Mouse (Mus musculus) monocyte, adult 2 months (primary cell): ENCODE results near the gene Lrrc8d.

Experiments
- DNase-seq, 2 experiments: peaks; one replicate each; pipeline ENCODE4 v3.0.0; 2022; ENCODE audit warnings: low spot score in 2 of 2, low read depth in 1 of 2

Lrrc8d gene

DNA sequence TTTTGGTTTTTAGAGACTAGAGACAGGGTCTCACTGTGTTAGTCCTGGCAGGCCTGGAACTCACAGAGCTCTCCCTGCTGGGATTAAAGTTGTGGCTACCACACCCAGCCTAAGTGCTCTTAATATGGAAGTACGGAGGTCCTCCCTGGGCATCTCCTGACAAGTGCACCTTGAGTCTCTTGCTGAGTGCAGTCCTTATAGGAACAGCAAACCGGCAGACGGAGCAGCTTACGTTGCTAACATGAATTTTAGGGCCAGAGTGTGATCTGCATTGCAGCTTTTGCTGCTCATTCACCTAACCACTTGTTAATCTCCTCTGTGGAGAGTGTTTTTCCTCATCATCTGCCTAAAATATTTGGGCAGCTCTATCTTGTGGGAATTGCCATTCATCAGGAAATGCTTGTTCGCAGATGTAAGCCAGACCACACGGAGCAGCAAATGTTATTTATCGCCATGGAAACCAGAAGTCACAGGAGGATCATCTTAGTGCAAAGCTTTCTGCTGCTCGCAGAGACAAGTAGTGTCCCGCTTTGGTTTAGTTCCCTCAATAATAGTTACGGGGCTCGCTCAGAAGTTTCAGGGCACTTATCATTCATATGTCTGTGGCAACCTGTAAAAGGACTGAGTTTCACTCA is 62.2 kb downstream of the Lrrc8d start:
- no peak for DNase-seq

DNA sequence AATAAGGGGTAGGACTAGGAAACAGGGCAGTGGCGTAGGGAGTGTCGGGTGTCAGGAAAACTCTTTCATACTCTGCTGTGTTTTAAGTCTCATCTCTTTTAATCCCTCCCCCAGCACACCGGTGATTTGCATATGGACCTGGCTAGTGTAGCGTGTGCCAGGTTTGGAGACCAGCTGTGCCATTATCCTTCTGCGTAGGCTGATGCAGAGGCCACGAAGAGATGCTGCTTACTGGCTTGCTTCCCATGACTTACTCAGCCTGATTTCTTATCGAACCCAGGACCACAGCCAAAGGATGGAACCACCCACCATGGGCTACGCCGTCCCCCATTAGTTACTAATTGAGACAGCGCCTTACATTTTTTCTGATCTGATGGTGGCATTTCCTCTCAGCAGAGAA is 64.6 kb downstream of the Lrrc8d start:
- no peak for DNase-seq

DNA sequence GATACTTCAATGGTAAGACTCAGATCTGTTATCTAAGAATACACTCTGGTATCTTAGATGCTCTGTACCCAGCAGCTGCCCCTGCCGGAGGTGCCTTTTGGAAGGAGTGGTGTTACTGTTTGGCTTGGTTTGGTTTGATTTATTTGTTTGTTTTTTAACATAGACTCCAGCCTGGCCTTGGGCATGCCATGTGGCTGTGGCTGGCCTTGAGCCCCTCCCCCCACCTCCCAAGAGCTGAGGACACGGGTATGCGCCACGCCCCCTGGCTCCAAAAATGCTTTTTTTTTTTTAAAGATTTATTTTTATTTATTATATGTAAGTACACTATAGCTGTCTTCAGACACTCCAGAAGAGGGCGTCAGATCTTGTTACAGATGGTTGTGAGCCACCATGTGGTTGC is 65.6 kb downstream of the Lrrc8d start:
- DNase-seq, result no peak

DNA sequence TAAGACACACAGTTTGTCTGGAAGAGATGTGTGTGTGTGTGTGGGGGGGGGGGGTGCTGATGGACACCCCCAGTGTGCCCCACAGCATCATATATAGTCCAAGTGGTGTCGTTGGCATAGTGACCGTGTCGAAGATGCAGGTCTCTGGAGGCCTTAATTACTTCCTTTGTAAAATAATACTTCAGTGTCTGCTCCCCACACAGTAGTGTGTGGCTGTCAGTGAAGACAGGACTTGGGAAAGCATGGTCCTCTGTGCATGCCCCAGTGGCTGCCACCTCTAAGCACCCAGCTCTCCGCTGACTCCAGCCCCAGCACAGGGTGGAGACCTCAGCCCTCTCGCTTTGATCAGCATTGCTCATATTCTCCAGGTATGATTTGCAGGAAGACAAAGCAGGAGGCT is 76.6 kb downstream of the Lrrc8d start:
- DNase-seq, result no peak

DNA sequence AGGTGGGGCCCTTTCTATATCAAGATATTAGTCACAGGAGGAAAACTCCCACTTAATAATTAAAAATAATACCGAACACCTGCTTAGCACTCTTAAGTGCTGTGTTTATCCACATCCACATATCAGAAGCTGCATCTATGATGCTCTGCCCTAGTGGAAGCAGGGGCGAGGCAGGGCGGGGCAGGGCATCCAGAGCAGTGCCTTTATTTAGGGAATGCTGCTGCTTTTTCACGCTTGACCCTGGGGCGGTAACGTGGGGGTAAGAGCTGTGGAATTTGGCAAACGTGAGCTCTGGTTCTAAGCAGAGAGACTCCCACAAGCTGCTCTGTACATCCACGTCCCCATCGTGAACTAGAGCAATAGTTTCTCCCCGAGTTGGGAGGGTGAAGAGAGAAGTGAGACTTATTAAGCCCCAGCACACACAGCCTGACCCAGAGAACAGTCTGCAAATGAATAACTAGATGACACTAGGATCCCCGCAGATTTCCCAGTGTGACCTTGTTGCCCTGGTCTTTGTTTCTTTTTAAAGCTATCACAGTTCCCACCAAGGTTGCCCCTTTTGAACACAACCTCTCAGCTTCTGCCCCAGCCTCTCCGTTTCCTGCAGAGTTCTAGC is 77.3 kb downstream of the Lrrc8d start:
- no peak for DNase-seq

DNA sequence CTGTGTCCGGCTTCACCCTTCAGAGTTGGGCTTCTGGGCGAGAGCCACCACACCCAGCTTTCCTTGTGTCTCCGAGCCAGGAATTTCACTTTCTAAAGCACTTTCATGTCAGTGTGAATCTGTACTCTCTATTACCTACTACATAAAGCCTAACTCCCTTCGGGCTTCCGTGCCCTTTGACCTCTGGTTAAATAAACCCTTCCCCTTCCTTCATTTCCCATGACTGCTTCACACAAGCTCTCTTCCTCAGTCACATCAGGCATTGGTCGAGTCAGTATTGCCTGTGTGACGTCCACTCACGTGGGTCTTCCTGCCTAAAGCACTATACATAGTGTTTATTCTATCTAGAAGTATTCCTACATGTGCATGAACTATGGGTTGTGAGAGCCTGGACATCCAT is 77.9 kb downstream of the Lrrc8d start:
- no peak for DNase-seq

DNA sequence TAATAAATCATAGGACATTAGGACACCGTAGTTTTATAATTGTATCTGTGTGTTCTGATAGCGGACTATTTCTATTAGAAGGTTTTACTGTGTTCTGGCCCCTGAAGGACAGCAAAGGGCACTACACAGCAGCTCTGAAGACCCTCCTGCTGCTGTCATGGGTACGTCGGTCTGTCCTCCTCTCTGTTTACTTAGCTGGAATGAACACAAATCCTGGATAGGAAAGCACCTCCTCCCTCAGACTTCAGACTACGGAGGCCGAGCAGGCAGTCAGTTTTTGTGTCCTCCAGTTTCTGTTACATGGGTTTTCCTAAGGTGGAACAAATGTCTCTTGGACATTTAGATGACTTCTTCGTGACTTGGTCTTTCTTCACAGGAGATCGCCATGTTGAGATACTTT is 78.4 kb downstream of the Lrrc8d start:
- no peak for DNase-seq

DNA sequence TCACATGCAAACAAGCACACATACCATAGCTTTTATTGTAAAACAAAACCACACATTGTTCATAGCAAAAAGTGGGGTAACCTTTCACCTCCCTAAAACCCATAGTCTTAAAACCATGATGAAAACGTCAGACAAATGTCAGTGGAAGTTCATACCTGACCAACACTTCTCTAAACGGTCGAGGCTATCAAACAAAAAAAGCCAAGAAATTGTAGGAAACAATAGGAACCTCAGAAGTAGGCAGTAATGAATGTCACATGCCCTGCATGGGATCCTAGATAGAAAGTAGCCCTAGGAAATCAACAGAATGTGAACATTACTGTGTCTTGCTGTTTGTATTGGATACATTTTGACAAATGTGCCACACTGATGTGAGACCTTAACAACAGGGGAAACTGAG is 79.0 kb downstream of the Lrrc8d start:
- DNase-seq, result no peak

DNA sequence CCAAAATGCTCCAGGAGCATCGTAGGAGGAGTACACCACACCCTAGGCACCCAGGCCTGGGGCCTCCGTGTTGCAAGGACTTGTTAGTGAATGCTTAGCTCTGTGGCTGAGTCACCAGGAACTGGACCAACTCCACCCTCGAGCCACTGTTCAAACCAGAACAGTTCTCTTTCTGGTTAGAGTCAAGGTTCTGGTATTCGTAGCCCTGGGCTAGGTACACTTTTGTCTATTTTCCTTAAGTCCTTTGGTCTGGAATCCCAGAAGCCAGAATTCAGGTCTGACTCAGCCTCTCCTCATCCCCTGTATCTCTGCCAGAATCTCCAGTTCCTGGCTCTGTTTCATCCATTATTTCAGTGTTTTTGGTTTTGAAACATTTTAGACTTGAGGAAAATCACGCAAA is 79.6 kb downstream of the Lrrc8d start:
- DNase-seq, result no peak

DNA sequence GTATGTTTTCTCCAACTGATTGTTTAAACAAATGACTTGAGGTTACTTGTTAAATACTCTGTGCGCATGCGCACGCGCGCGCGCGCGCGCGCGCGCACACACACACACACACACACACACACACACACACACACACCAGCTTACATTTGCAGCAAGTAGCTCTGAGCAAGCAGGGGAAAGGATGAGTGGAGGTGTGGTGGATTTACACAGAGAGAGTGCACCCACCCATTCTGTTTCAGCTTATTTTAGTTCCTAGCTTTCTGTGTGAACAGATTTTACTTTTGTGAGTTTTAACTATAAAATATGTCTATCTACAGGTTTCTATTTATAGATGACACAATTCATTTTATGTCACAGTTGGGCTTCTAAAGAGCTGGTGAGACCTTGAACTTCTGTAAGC is 84.1 kb downstream of the Lrrc8d start:
- no peak for DNase-seq

DNA sequence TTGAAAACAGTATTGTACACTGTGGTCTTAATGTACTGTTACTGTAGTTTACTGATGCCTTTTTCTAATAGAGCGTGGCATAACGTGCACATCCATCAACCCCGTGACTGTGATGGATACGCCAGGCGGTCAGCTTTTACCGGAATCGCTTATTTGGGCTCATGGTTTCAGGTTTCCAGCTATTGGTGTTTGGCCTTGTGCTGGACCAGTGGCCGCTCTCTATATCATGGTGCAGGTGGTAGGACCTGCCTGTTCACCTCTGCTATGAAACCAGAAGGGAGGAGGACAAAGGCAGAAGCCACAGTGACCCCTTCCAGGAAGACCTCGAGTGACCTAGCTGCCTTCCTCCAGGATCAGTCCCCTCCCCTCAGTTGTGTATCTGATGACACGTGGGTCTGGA is 85.0 kb downstream of the Lrrc8d start:
- DNase-seq, result no peak

DNA sequence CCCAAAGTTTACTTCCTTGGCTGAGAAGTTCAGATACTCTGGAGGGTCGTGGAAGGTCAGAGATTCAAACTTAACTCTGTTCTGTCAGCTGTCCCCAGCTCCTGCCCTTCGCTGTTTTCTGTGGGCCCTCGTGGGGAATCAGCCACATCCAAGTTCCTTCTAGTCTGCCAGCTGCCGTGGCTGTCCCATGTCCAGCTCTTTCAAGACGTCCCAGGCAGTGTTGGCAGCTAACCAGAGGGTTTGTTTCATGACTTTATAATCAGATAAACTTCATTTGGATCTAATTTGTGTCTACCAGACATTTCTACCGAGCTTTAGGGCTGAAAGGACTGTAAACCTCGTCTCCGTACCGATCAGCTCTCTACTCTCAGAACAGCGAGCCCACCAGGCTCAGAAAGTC is 87.8 kb downstream of the Lrrc8d start:
- DNase-seq, result no peak

DNA sequence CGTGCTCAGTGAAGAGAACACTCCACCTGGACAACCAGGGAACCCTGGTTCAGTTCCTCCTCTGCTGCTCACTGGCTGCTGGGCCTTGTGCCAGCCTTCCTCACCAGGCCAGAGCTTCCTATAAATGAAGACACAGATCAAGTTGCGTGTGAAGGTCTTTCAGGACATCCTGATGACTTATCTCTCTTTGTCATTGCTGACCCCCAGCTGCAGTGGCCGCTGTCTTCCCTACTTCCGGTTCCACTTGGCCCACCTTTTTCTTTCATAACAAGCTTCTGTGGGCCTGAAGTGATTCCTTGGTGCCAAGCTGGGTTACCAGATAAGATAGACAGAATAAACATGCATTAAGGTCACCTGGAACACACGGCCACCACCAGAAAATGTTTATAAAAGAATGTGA is 90.0 kb downstream of the Lrrc8d start:
- no peak for DNase-seq

DNA sequence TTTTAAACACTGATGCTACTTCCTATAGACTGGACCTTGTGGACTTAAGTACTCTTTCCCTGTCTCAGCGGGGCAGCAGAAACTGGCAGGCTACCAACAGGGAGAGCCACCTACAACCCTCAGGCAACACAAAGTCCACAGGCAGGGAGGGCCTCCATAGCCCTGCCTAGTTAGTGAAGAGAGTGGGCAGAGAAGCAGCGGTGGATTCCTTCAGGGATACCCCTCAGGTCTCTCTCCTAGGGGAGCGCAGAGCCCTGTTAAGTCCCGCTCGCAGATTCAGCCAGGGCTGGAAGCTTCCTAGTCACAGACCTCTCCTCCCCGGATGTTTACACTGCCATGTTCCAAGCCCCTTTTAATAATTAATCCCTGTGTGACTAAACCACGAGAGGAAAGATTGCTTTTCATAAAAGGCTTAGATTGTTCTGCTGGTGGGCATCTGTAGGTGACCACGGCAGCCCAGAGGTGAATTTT is 92.6 kb downstream of the Lrrc8d start:
- DNase-seq, result no peak

DNA sequence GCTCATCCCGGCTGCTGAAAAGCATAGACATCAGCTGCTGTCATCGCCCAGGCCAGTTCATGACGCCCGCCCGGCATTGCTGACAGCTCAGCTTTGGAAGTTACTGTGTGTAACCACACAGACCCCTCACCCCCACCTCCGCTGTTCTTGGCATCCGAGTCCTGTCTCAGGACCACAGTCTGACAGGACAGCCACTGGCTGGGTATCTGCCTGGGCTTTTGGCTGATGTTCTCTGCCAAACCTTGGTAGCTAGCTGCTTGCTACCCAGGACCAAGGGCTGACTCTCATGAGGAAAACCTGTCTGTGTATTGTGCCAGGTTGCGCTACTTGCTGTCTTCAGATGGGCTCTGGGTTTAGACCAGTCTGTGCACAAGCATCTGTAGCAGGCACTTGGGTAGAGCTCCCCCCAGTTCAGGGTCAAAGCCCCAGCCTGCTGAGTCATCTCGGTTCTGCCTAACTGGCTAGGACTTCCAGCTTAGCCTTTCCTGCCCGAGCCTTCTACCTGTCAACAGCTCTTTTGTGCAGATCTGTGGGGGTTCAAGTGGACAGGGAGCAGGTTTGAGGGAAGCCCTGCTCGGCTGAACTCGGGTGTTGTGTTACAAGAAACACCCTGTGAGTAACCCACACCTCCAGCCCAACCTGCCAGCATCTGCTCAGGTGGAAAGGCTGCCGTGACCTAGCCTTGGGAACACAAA is 93.2 kb downstream of the Lrrc8d start:
- no peak for DNase-seq

DNA sequence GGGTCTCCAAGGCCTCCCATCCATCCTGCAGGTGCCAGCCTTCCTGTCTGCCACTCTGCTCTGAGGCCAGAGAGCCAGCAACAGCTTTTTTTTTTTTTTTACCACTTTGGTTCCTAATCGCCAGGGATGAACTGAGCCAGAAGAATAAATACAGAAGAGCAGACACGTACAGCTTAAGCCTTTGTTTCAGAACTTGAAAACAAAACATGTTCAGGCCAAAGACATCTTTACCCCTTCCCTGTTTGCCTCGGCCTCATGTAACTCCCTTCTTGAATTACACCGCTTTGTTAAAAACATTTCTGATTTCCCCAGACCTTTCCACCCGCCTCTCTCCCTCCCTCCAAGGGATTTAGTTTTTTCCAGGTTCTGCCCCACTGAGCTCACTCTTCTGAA is 93.8 kb downstream of the Lrrc8d start:
- no peak for DNase-seq

DNA sequence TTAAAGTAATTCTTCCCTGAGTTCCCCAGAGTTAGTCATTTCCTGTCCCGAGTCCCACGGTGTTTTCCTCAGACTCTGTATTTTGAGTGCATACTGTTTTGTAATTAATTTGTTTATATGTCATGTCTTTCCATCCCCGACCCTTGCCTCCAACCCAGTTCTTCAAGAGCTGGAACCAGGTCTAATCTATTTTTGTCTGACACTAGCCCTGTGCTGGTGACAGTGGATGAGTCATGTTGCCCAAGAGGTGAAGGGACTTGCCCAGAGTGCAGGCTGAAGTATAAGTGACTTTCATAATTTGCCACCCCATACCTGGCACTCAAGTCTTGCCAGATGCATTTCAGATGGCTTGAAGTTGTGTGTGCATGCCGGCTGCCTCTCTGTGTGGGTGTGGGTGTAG is 98.7 kb downstream of the Lrrc8d start:
- DNase-seq, result no peak

DNA sequence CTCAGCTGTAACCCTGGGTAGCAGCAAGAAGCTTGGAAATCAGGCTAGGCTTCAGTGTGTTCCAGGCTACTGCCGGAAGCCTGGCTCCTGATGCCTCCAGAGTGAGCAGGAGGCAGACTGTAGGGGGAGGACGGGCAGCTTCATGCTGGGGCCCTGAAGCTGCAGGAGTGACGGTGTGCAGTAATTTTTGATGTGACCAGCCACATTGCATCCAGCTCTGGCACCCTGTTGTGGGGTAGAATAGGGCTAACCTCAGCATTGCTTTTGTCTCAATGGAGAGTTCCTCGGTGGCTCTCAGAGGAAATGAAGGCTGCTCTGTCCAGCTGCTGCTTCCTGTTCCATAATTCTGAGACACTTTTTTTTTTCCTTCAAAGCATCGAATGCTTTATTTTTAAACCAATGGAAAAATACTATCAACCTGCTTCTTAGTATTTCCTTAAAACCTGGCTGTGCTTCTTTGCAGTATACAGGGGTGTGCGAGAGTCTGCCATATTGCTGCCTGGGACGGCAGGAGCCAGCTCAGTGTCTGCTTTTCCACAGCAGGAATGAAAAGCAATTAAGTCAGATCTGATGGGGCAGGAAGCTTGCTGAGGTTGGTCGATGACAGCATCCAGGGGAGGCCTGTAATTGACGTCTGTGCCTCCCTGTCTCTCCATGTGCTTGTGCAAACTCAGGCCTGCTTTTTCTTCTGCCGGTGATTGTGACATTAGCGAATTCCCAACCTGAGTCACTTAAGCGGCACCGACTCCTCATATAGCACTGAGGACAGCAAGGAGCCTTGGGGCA is 100.3 kb downstream of the Lrrc8d start:
- DNase-seq, result no peak

DNA sequence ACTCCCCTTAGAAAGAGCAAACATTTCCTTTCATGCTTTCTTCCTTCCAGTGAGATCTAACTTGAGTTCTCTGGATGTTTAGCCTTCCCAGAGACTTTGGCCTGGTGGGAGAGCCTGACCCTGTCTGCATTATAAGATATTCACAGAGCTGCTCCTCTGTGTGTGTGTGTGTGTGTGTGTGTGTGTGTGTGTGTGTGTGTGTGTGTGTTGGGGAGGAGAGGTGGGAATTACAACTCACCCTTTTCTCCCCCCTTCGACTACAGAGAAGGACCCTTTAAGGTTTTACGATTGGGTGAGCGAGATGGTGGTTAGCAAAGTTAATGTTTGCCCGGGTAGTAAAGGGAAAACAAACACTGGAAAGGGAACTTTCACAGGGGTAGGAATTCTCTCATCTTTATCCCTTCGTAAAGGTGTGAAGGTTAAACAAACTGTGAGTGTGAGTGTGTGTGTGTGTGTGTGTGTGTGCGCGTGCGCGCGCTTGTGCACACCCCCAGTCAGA is 101.3 kb downstream of the Lrrc8d start:
- DNase-seq, result no peak

DNA sequence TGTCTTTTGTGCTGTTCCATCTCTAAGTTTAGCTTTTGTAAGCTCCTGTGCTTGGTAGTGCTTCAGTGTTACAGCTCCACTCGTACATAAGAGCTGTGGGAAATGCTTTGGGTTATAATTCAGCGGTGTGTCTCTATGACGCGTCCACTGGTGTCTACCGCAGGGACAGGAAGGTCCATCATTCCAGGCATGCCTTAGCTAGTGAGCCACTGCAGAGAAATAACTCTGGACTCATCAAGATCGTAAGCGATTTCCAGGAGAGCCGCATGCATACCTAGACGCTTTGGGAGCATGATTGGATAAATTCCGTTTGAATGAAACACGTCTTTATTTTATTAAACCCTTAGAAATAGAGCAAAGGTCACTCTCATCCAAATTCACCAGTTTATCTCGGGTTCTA is 106.2 kb downstream of the Lrrc8d start:
- no peak for DNase-seq

DNA sequence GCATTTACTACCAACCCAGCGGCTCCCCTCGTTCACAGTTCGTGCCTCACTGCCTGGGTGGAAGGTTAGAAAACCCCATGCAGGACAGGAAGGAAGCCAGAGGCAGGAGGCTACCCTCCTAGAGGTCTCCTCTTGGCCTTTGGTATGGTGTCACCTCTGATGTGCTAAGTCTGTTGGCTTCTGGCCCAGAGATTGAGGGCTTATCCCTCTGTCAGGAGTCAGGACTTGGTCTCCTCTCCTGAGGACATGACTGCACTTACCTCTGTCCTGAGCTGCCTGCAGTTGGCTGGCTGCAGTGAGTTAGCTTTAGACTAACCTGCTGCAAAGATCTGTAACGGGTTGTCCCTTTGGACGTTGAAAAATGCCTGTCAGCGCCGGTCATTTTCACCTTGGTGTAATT is 107.7 kb downstream of the Lrrc8d start:
- no peak for DNase-seq

DNA sequence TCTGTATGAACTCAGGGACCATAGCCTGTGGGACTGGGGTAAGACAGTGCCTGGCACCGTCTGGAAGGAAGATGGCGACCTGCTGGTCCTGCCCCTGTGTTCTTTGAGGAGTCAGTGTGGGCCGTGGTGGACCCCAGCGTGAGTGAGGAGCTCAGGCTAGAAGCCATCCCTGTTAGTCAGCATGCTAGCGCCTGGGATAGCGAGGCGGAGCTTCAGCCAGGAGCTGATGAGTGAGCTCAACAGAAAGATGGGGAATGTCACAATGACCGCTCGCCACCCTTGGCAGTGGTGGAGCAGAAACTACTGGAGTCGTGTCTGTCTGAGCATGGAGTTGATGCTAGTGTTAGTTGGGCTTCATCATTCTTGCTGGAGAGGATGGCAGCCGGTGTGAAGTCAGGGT is 109.3 kb downstream of the Lrrc8d start:
- DNase-seq, result no peak
